Mouse (Mus musculus) retina, postnatal 1 day (tissue): ENCODE measurements around the gene Hyal1.
"Not testable (repeated sequence)": the region's sequence is repeated elsewhere in the genome, so short reads cannot be mapped to it uniquely, and the experiment has no call there.

ENCODE experiments used
- DNase-seq: peaks from one replicate; pipeline ENCODE4 v3.0.0-alpha.2; 2012

Gene Hyal1

DNA sequence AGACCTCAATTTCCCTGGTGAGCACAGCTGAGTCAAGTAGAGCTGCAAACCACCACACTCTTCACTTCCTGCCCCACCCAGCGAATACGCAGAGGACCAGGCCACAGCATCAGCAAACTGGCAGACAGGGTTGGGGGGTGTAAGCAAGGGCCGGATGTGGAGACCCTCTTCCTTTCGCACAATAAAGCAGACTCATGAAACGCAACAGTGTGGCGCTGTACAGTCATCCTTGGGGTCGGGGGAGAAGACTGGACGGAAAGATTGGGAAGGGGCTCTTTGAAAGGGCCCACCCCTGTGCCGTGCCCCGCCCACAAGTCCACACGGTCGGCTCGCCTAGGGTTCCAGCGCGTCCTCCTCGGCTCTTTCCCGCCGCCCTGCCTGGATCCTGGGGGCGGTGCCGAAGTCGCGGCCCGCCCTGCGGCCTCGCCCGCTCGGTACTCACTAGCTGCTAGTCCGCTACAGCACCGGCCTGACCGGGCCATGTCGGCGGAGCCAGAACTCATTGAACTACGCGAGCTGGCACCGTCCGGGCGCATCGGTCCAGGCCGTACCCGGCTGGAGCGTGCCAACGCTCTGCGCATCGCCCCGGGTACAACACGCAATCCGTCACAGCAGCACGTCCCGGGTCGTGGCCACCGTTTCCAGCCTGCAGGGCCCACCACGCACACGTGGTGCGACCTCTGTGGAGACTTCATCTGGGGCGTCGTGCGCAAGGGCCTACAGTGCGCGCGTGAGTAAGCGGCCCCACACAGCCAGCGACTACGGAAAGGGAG, 25.4 kb upstream of the Hyal1 start, which contains the start of gene Rassf1:
Gene Rassf1, plus strand, starts transcription at position 439 of the 773 bp plus-strand sequence.
- DNase-seq: peak; percentile 70

GRCm38 (mm10) chr9:107551890-107552355, 24.8 kb upstream of the Hyal1 start:
- DNase-seq: no peak

DNA sequence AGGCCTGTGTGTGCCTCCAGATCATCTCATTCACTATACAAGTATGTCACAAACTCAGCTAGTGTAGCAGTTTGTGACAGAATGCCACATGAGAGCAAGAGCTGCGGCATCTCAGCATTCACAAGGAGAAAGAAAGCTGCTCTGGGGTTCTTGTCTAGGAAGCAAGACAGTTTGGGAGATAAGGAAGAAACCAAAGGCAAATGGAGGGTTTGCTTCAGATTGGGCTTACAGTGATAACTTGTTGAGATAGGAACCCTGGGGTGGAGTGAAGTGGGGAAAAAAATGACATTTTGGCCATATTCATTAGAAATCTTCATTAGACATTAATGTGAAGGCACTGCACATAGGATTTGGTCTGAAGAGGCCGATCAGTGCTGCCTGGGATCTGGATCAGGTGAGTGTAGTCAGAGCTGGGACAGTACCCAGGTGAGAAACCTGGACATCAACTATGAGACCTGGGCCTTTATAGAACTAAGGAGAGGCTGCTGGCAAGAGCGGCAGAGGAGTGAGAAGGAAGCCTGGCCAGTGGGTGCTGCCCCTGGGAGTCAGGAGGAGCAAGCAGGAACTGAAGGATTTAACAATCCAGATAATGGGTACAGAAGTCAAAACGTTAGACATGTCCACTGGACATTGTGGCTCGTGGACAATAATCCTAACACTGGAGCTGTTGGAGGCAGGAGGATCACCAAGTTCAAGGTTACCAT, 23.9 kb upstream of the Hyal1 start:
- no peak for DNase-seq

DNA sequence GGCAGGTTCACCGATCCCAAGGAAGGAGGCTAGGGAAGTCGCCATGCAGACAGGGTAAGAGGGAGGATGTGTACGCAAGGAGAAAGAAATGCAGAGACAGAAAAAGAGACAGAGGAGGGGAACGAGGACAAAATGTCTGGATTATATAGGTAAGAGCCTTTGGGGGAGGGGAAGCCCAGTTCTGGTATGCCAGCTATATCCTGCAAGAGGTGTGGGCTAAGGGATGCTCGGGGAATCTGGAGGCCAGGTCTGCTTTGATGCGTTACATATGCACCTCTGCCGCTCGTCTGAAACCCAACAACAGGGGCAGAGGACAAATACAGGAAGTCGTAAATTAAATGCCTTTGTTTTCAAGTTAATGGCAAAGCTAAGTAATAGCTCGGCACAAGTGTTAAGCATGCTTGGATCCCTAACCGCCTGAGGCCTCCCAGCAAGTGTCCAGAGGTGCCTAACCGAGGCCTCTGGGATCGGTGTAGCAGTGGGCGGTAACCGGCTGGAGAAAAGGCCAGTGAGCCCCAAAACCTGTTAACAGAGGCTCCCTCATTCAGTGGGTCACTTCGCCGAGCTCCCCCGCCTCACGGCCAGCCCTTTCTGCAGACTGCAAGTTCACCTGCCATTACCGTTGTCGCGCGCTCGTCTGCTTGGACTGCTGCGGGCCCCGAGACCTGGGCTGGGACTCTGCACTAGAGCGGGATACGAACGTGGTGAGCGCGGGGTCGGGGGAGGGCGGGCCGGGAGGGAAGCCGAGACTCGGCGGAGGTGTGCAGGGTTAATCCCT, 23.0 kb upstream of the Hyal1 start:
- DNase-seq: no peak

- peak; percentile 99 for DNase-seq
These were observed 22.4 kb upstream of the Hyal1 start for GRCm38 (mm10) chr9:107554319-107554825.

GRCm38 (mm10) chr9:107555031-107555457, 21.7 kb upstream of the Hyal1 start:
- peak; percentile 66 for DNase-seq

DNA sequence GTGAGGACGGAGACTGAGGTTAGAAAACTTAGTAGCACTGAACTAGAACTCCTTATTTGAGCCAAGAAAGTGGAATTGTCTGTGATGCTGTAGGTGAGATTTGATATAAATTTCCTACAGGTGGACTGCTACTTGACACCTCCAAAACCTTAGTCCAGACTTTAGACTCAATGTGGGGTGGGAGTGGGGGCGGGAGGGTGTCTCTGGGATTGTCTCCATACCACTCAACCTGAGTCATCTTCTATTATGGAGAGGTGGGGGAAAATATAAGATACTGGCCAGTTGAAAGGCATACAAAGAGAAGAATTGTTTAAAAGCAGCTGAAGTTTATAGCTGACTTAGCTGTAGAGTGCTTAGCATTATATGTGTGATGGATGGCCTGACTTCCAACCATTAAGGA, 21.0 kb upstream of the Hyal1 start:
- no peak for DNase-seq

- DNase-seq: no peak
These were observed 20.4 kb upstream of the Hyal1 start for GRCm38 (mm10) chr9:107556346-107556745.

- peak; percentile 98 for DNase-seq
These were observed 13.6 kb upstream of the Hyal1 start, which contains the start of gene Tusc2 for GRCm38 (mm10) chr9:107563029-107563581. Gene Tusc2, plus strand, starts transcription at chr9:107563255.

DNA sequence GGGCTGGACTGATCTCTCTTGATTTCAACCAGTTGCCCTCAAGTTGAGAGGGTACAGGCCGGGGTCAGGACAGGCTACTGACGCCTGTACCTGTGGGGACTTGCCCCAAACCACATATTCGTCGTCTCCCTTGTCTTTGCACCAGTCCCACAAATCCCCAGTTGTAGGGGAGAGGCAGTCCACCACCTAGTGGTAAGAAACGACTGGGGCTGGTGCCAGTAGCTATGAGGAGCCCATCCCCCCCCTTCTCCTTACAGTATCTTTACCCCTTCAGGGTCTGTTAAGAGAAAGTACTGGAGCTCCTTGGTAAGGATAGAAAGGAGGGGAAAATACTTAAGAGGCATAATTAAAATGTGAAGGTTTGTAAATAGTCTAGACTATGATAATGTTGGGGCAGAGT, 11.2 kb upstream of the Hyal1 start:
- not testable (repeated sequence) for DNase-seq

DNA sequence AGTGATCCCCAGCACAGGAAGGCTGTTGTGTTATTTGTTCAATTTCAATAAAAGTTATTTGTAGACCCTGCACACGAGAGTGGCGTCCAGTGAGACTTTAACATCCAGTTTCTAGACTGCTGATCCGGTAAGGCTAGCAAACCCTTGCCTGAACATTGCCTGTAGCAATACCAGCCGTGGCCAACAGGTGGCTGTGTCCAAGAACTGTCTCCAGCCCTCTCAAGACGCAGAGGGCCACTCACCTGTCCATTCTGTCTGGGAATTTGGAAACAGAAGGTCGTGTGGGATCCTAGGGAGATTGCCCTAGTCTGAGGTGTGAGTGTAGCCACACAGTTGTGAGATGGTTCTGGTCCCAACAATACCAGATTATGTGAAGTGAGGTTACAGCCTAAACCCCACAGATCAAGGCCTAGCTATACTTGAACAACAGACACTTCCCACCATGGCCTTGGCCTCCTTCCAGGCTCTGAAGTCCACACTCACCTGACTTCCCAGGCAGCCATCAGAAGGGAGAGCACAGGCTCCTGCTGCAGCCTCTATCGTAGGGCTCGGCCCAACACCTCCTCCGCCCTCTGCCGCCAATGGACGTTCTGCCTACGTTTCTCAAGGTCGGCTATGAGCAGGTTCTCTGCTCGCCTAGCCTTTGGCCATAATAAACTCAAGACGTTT, 10.6 kb upstream of the Hyal1 start:
- DNase-seq: peak; percentile 81

DNA sequence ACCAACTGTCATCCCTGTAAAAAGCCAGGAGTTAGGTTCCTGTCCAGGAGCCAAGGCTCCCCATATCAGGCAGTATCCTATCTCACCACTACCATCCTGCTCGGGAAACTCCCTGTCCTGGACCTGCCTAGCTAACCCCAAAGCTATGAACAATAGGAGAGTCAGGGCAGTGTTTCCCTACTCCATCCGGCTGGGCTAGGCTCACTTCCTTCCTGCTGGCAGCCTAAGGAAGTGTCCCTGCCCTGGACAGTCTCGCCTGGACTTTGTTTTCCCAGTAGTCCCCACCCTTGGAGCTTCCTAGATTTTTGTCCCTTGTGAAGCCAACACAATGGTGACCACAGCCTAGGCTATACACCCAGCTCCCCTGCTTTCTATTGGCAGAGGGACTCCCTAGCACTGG, 9.9 kb upstream of the Hyal1 start:
- no peak for DNase-seq

DNA sequence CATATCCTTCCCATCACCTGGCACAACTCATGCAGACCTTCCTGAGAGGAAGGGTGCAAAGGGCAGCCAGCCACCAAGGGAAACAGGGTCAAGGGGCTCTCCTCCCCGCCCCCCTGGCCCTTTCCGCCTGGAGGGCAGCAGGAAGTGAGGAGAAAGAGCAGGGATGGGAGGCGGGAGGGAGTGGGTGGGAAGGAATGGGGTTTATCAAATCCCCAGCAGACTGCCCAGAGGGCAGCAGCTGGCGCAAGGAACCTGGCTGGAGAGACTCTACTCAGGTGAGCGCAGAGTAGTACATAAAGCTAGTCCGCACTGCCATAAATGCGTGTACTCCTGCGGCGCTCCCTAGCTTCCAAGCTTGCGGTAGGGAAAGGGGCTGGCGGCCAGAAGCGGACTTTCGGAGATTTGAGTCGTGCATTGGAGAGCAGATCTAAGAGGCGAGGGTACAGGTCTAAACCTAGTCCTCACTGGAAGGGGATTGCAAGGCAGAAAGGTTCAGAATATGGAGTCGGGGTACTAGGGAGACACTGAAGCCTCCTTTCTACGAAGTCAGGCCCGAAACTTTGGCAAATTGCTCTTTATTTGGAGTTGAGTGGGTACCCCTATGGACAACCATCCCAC, 8.9 kb upstream of the Hyal1 start, which contains the start of gene Hyal2:
Gene Hyal2, plus strand, starts transcription at position 244 of the 618 bp plus-strand sequence.
- no peak for DNase-seq

DNA sequence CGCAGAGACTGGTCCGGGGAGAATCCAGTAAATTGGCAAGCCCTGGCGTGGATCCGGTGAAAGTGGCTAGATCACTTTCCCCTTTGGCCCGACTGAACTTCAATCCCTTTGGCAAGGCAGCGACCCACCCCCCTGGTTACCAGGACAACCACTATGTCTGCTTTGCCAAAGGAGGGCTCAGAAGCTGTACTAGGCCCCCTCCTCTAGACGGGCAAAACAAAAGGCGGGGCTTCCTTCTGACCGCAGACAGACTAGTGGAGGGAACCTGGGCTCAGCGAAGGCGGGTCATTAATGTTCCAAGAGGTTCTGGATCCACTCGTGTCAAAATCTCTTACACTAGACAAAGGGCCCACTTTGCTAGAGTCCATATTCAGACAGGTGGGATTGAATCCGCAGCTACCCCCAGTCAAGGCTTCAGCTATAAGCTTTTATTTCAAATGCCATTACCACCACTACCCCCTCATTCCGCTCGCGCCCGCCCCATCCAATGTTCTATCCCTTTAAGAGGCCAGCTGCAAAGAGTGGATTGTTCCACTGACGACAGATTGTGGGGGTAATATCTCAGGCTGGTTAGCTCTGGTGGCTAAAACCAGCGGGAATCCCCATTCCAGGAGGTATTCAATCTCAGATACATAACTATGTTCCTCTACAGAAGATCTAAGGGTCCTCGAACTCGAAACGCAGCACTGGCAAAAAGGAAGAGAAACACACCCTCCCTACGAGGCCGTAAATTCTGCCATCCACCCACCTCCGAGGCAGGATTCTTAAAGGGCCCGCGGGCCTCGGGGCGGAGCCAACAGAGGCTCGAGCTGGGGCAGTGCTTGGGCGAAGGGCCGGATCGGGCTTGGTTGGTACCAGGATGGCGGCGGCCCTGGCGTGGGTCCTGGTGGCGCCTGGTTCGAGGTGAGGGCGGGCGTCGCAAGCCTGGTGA, 8.1 kb upstream of the Hyal1 start:
- peak; percentile 93 for DNase-seq

- no peak for DNase-seq
These were observed 7.5 kb upstream of the Hyal1 start for GRCm38 (mm10) chr9:107569270-107569669.

DNA sequence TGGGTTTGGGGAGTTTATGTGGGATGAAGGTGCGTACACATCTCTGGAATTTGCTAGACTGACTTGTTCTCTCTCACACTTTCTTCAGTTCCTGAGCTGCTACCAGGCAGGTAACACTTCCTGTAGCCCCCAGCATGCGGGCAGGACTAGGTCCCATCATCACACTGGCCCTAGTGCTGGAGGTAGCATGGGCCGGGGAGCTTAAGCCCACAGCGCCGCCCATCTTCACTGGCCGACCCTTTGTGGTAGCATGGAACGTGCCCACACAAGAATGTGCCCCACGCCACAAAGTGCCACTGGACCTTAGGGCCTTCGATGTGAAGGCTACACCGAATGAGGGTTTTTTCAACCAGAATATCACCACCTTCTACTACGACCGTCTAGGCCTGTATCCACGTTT, 6.7 kb upstream of the Hyal1 start:
- DNase-seq: no peak

DNA sequence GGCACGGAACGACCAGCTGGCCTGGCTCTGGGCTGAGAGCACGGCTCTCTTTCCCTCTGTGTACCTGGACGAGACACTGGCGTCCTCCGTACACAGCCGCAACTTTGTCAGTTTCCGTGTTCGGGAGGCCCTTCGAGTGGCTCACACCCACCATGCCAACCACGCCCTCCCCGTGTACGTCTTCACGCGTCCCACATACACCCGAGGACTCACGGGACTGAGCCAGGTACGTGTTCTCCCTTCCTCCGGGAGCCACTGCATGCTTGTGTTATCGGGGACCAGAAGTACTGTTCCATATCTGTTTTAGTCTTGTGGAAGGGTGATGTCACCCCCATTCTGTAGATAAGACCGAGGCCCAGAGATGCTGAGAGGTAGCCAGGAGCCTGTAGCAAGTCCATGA, 5.9 kb upstream of the Hyal1 start:
- no peak for DNase-seq

GRCm38 (mm10) chr9:107571534-107572326, 5.0 kb upstream of the Hyal1 start:
- DNase-seq: no peak

- no peak for DNase-seq
These were observed 4.4 kb upstream of the Hyal1 start for GRCm38 (mm10) chr9:107572327-107572662.

- not testable (repeated sequence) for DNase-seq
These were observed 3.0 kb upstream of the Hyal1 start for GRCm38 (mm10) chr9:107573774-107574173.
